Mouse (Mus musculus): ENCODE measurements at regions not wholly inside any gene's neighbourhood (a gene's known extent, or its start where the extent isn't known, plus 50 kb on each side); places are given as distances from the start of the nearest gene placed in this dataset.

GRCm38 (mm10) chr16:76183105-76183504 lies 161.0 kb upstream of the Samsn1 start:
- no peak for DNase-seq

GRCm38 (mm10) chr16:76181596-76181995 lies 159.5 kb upstream of the Samsn1 start:
- no peak for DNase-seq

- no peak for DNase-seq
Measured at GRCm38 (mm10) chr16:76167651-76168050, 145.6 kb upstream of the Samsn1 start.

- no peak for DNase-seq
Measured at GRCm38 (mm10) chr16:76160879-76161278, 138.8 kb upstream of the Samsn1 start.

- no peak for DNase-seq
Measured at GRCm38 (mm10) chr16:76158585-76158984, 136.5 kb upstream of the Samsn1 start.

- no peak for DNase-seq
Measured at GRCm38 (mm10) chr16:76153766-76154525, 131.9 kb upstream of the Samsn1 start.

GRCm38 (mm10) chr16:76149581-76149980 lies 127.5 kb upstream of the Samsn1 start:
- DNase-seq = no peak

GRCm38 (mm10) chr16:76133892-76134291 lies 111.8 kb upstream of the Samsn1 start:
- no peak for DNase-seq

GRCm38 (mm10) chr16:76130486-76130885 lies 108.4 kb upstream of the Samsn1 start:
- DNase-seq = no peak

GRCm38 (mm10) chr16:76129982-76130381 lies 107.9 kb upstream of the Samsn1 start:
- DNase-seq = peak; percentile 68

- DNase-seq = no peak
Measured at GRCm38 (mm10) chr16:76123021-76123384, 100.9 kb upstream of the Samsn1 start.

- DNase-seq = no peak
Measured at GRCm38 (mm10) chr16:76122172-76123020, 100.3 kb upstream of the Samsn1 start.

- DNase-seq = no peak
Measured at GRCm38 (mm10) chr16:76120712-76121111, 98.6 kb upstream of the Samsn1 start.

- DNase-seq = no peak
Measured at GRCm38 (mm10) chr16:76110383-76110782, 88.3 kb upstream of the Samsn1 start.

- DNase-seq = no peak
Measured at GRCm38 (mm10) chr16:76108464-76108863, 86.4 kb upstream of the Samsn1 start.

- DNase-seq = no peak
Measured at GRCm38 (mm10) chr16:76104673-76105072, 82.6 kb upstream of the Samsn1 start.

- DNase-seq = no peak
Measured at GRCm38 (mm10) chr16:76101773-76102172, 79.7 kb upstream of the Samsn1 start.

GRCm38 (mm10) chr16:76097808-76098207 lies 75.7 kb upstream of the Samsn1 start:
- DNase-seq = no peak

- no peak for DNase-seq
Measured at GRCm38 (mm10) chr16:76096363-76096762, 74.3 kb upstream of the Samsn1 start.

- no peak for DNase-seq
Measured at GRCm38 (mm10) chr16:76085363-76085762, 63.3 kb upstream of the Samsn1 start.

- no peak for DNase-seq
Measured at GRCm38 (mm10) chr16:76082465-76082864, 60.4 kb upstream of the Samsn1 start.

- peak; percentile 56 for DNase-seq
Measured at GRCm38 (mm10) chr16:76079761-76080502, 57.9 kb upstream of the Samsn1 start.

- no peak for DNase-seq
Measured at GRCm38 (mm10) chr16:76078219-76078618, 56.1 kb upstream of the Samsn1 start.

Data from kidney, adult 9 months (tissue).